Mouse (Mus musculus) hindbrain, embryonic 13.5 days (tissue): ENCODE results near the gene Mmp14. TPM values are rescaled to one million over a fixed set of nuclear protein-coding genes. Genes with fewer than 3 reads are reported as not detected.

Source experiments
- ATAC-seq: fragments of 200-750 bp; cut with Nextera tagmentation; 2 replicates; pipeline ENCODE4 v1.8.0; 2017; ENCODE audit warnings: moderate TSS enrichment; ENCODE audit not compliant: low FRiP score
- H3K27ac ChIP-seq: fragments of 300-500 bp; sonication (generic); 2 replicates; pipeline ENCODE4 v1.5.1; 2015; ENCODE audit warnings: inconsistent platforms, mild to moderate bottlenecking, moderate library complexity
- H3K27me3 ChIP-seq: fragments of 300-500 bp; sonication (generic); 2 replicates; pipeline ENCODE4 v1.6.1; 2015; ENCODE audit warnings: mild to moderate bottlenecking, inconsistent platforms
- H3K36me3 ChIP-seq: fragments of 300-500 bp; sonication (generic); 2 replicates; pipeline ENCODE4 v1.6.1; 2015; ENCODE audit warnings: mild to moderate bottlenecking, inconsistent platforms
- H3K4me1 ChIP-seq: fragments of 300-500 bp; sonication (generic); replicated peaks from 2 replicates; pipeline ENCODE4 v1.6.1; 2015; ENCODE audit warnings: inconsistent platforms
- H3K4me2 ChIP-seq: fragments of 300-500 bp; sonication (generic); 2 replicates; pipeline ENCODE4 v1.6.1; 2015; ENCODE audit warnings: inconsistent platforms, mild to moderate bottlenecking, moderate library complexity
- H3K4me3 ChIP-seq: fragments of 300-500 bp; sonication (generic); 2 replicates; pipeline ENCODE4 v1.5.1; 2015; ENCODE audit warnings: mild to moderate bottlenecking, inconsistent platforms
- H3K9ac ChIP-seq: fragments of 300-500 bp; sonication (generic); 2 replicates; pipeline ENCODE4 v1.6.1; 2015; ENCODE audit warnings: mild to moderate bottlenecking, inconsistent platforms
- H3K9me3 ChIP-seq: fragments of 300-500 bp; sonication (generic); 2 replicates; pipeline ENCODE4 v1.6.1; 2016; ENCODE audit warnings: inconsistent platforms
- WGBS: fragments of 180-500 bp; shearing (Covaris S2); methylation state at CpG from one replicate; pipeline ENCODE4 v1.1.7; 2015; 5-methylcytosine and 5-hydroxymethylcytosine counted together
- polyA plus RNA-seq: library from polyadenylated mRNA; unstranded; fragments of >200 nt; fragmentation: Nextera tagmentation; extraction: Ambion mirVana; gene quantifications from 2 replicates; pipeline ENCODE4 v1.2.1, GENCODE M21; 2015

The Mmp14 gene
- polyA plus RNA-seq, 1 experiment from 2014 or later: 54.9 TPM

DNA sequence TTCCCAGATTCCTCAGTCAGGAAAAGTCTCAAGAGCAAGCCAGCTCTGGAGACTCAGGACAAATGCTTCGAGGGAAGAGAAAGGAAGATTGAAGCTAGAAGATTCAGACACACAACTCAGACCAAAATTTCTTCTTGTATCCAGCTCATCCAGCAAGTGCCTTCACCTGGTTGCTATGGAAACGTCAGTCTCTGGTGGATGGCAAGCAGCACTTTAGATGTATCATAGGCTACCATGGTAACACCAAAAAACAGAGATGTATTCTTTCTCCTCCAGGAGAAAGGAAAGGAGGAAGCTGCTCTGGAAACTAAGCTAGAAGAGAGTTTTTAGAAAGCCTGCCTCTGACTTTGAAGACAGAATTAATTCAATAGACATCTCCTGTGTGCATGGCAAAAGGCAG, 56.3 kb downstream of the Mmp14 start:
- no peaks in the 10 kb centered on the region for H3K4me1 ChIP-seq
- no peak overlapping the region for H3K4me3 ChIP-seq
- no peak overlapping the region for H3K27ac ChIP-seq
- H3K27me3 ChIP-seq: no peaks in the 10 kb centered on the region
- H3K9ac ChIP-seq: no peak overlapping the region
- no peaks in the 10 kb centered on the region for H3K36me3 ChIP-seq
- no peak for ATAC-seq
- WGBS: 67% methylated on average over 2 of the region's 2 CpGs
- no peaks in the 10 kb centered on the region for H3K9me3 ChIP-seq
- no peak overlapping the region for H3K4me2 ChIP-seq

- Histone ChIP-seq H3K4me2 (no peak overlapping the region), H3K4me1 (no peaks in the 10 kb centered on the region), H3K27ac (no peak overlapping the region), H3K27me3 (no peaks in the 10 kb centered on the region), H3K36me3 (no peaks in the 10 kb centered on the region), H3K9me3 (no peaks in the 10 kb centered on the region), H3K4me3 (no peak overlapping the region), H3K9ac (no peak overlapping the region)
- no peak for ATAC-seq
Observed at GRCm38 (mm10) chr14:54488350-54488749, 56.9 kb downstream of the Mmp14 start.

- H3K36me3 ChIP-seq: no peaks in the 10 kb centered on the region
- no peak overlapping the region for H3K27ac ChIP-seq
- ATAC-seq: no peak
- H3K4me3 ChIP-seq: no peak overlapping the region
- H3K9ac ChIP-seq: no peak overlapping the region
- WGBS: 73% methylated on average over 18 of the region's 18 CpGs
- H3K4me2 ChIP-seq: no peak overlapping the region
- no peaks in the 10 kb centered on the region for H3K4me1 ChIP-seq
- H3K9me3 ChIP-seq: no peaks in the 10 kb centered on the region
- H3K27me3 ChIP-seq: no peaks in the 10 kb centered on the region
Observed at GRCm38 (mm10) chr14:54492345-54493131, 61.1 kb downstream of the Mmp14 start.

GRCm38 (mm10) chr14:54493236-54493635, 61.8 kb downstream of the Mmp14 start:
- H3K9ac ChIP-seq: no peak overlapping the region
- no peaks in the 10 kb centered on the region for H3K9me3 ChIP-seq
- no peaks in the 10 kb centered on the region for H3K4me1 ChIP-seq
- H3K36me3 ChIP-seq: no peaks in the 10 kb centered on the region
- H3K27ac ChIP-seq: no peak overlapping the region
- 91% methylated on average over 5 of the region's 5 CpGs for WGBS
- H3K27me3 ChIP-seq: no peaks in the 10 kb centered on the region
- ATAC-seq: no peak
- H3K4me2 ChIP-seq: no peak overlapping the region
- H3K4me3 ChIP-seq: no peak overlapping the region

GRCm38 (mm10) chr14:54494234-54494633, 62.8 kb downstream of the Mmp14 start:
- Histone ChIP-seq H3K4me3 (no peak overlapping the region), H3K36me3 (no peaks in the 10 kb centered on the region), H3K4me2 (no peak overlapping the region), H3K27ac (no peak overlapping the region), H3K9ac (no peak overlapping the region), H3K27me3 (no peaks in the 10 kb centered on the region), H3K9me3 (no peaks in the 10 kb centered on the region), H3K4me1 (no peaks in the 10 kb centered on the region)
- peak; percentile 46; the same call in 1 of the 2 replicates for ATAC-seq
- 2% methylated on average over 3 of the region's 3 CpGs for WGBS

Other genes with a start within 250 kb of the Mmp14 start
- gene Dad1, start 177.5 kb upstream of the Mmp14 start, polyA plus RNA-seq: 343 and 348 TPM in 2 replicates
- gene Abhd4, start 177.4 kb upstream of the Mmp14 start, polyA plus RNA-seq: 58.2 and 58.7 TPM in 2 replicates
- not detected in 2 replicates for gene Olfr49, start 146.7 kb upstream of the Mmp14 start, polyA plus RNA-seq
- 47.7 and 51.3 TPM in 2 replicates for gene Oxa1l, start 70.8 kb upstream of the Mmp14 start, polyA plus RNA-seq
- gene Slc7a7, start 13.8 kb upstream of the Mmp14 start, polyA plus RNA-seq: 5.9 and 6.0 TPM in 2 replicates
- gene Mrpl52, start 4.7 kb upstream of the Mmp14 start, polyA plus RNA-seq: 298 and 306 TPM in 2 replicates
- 29.9 and 32.0 TPM in 2 replicates for gene Lrp10, start 32.5 kb downstream of the Mmp14 start, polyA plus RNA-seq
- gene Rem2, start 44.5 kb downstream of the Mmp14 start, polyA plus RNA-seq: 48.0 and 48.8 TPM in 2 replicates
- gene Prmt5, start 85.9 kb downstream of the Mmp14 start, polyA plus RNA-seq: 91.1 and 92.8 TPM in 2 replicates
- gene Haus4, start 123.0 kb downstream of the Mmp14 start, polyA plus RNA-seq: 19.8 and 21.3 TPM in 2 replicates
- gene Ajuba, start 145.9 kb downstream of the Mmp14 start, polyA plus RNA-seq: 9.8 and 10.0 TPM in 2 replicates
- 6.8 and 7.6 TPM in 2 replicates for gene 4931414P19Rik, start 174.4 kb downstream of the Mmp14 start, polyA plus RNA-seq
- 439 and 447 TPM in 2 replicates for gene Psmb5, start 186.4 kb downstream of the Mmp14 start, polyA plus RNA-seq
- not detected in 2 replicates for gene Psmb11, start 189.8 kb downstream of the Mmp14 start, polyA plus RNA-seq
- gene Gm17606, start 209.3 kb downstream of the Mmp14 start, polyA plus RNA-seq: not detected in 2 replicates
- 8.6 and 9.4 TPM in 2 replicates for gene Cdh24, start 209.8 kb downstream of the Mmp14 start, polyA plus RNA-seq